Mouse (Mus musculus): ENCODE results near the gene Gabarapl2.

DNA sequence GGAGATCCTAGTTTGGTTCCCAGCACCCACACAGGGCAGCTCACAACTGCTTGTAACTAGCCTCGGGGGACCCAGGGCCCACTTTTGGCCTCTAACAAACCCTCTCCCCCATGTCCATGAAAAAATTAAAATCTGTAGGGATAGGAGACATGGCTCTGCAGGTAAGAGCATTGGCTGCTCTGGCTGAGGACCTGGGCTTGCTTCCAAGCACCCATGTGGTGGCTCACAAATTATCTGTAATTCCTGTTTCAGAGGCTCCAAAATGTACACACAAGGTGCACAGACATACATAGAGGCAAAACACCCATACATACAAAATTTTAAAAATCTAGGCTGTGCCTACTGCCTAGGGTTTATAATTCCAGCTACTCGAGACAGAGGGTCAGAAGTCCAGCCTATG lies 16.7 kb downstream of the Gabarapl2 start:
- TF ChIP-seq CTCF (IDR thresholded peaks at IDR 0.05; ENCODE audit: low read depth) (no peak), EP300 (IDR thresholded peaks at IDR 0.05; ENCODE audit: low read depth) (no peak)

All from heart, postnatal 0 days (tissue).